Mouse (Mus musculus): ENCODE measurements around the gene Spata31d1d. TPM values are rescaled to one million over a fixed set of nuclear protein-coding genes. Genes with fewer than 3 reads are reported as not detected.
"Not testable (repeated sequence)": the region's sequence is repeated elsewhere in the genome, so short reads cannot be mapped to it uniquely, and the experiment has no call there.

Gene Spata31d1d
- polyA plus RNA-seq, 1 experiment from 2014 or later, result not detected

GRCm38 (mm10) chr13:59718857-59719440 lies 12.6 kb downstream of the Spata31d1d start:
- H3K27ac ChIP-seq (ENCODE audit: low read length), result peak overlapping the region; percentile 23; the same call in 1 of the 2 replicates
- ATAC-seq (replicated peaks; ENCODE audit: extremely low read depth, insufficient read depth, low FRiP score), result peak; percentile 49
- H3K27me3 ChIP-seq (ENCODE audit: control insufficient read depth, insufficient read depth, low read length); H3K9me3 ChIP-seq (replicated peaks; ENCODE audit: control insufficient read depth, low read length); H3K4me1 ChIP-seq (ENCODE audit: control insufficient read depth, insufficient read depth, low read length); H3K4me3 ChIP-seq (ENCODE audit: low read length); H3K4me2 ChIP-seq (ENCODE audit: low read depth, low read length); H3K9ac ChIP-seq (ENCODE audit: low read length); H3K36me3 ChIP-seq (ENCODE audit: control insufficient read depth, insufficient read depth): not testable (repeated sequence)
- WGBS, result 33% methylated on average over 6 of the region's 6 CpGs

GRCm38 (mm10) chr13:59713710-59714109 lies 17.8 kb downstream of the Spata31d1d start:
- WGBS, result 35% methylated on average over 3 of the region's 3 CpGs

GRCm38 (mm10) chr13:59711984-59712383 lies 19.6 kb downstream of the Spata31d1d start, which contains the start of gene Spata31d1b:
TSS of gene Spata31d1b (plus strand) at chr13:59712284.
- WGBS, result 63% methylated on average over 3 of the region's 3 CpGs
- not testable (repeated sequence) for ATAC-seq (replicated peaks; ENCODE audit: extremely low read depth, insufficient read depth, low FRiP score); H3K9ac ChIP-seq (ENCODE audit: low read length); H3K9me3 ChIP-seq (replicated peaks; ENCODE audit: control insufficient read depth, low read length); H3K27me3 ChIP-seq (ENCODE audit: control insufficient read depth, insufficient read depth, low read length); H3K4me3 ChIP-seq (ENCODE audit: low read length); H3K4me2 ChIP-seq (ENCODE audit: low read depth, low read length); H3K27ac ChIP-seq (ENCODE audit: low read length); H3K4me1 ChIP-seq (ENCODE audit: control insufficient read depth, insufficient read depth, low read length); H3K36me3 ChIP-seq (ENCODE audit: control insufficient read depth, insufficient read depth)

More at GRCm38 (mm10) chr13:59713710-59714109, 17.8 kb downstream of the Spata31d1d start:
- H3K9ac ChIP-seq (ENCODE audit: low read length), result no peak overlapping the region
- no peaks in the 10 kb centered on the region for H3K36me3 ChIP-seq (ENCODE audit: control insufficient read depth, insufficient read depth)
- H3K4me1 ChIP-seq (ENCODE audit: control insufficient read depth, insufficient read depth, low read length), result no peaks in the 10 kb centered on the region
- ATAC-seq (replicated peaks; ENCODE audit: extremely low read depth, insufficient read depth, low FRiP score), result no peak
- H3K27ac ChIP-seq (ENCODE audit: low read length), result no peak overlapping the region
- H3K4me3 ChIP-seq (ENCODE audit: low read length), result no peak overlapping the region
- no peaks in the 10 kb centered on the region for H3K9me3 ChIP-seq (replicated peaks; ENCODE audit: control insufficient read depth, low read length)
- H3K27me3 ChIP-seq (ENCODE audit: control insufficient read depth, insufficient read depth, low read length), result 0 out of 2 replicates have a peak, but pooled peaks cover 3% of the 10 kb centered on the region
- H3K4me2 ChIP-seq (ENCODE audit: low read depth, low read length), result no peak overlapping the region

- Histone ChIP-seq H3K27ac (ENCODE audit: low read length) (no peak within 1 kb of the TSS), H3K4me2 (ENCODE audit: low read depth, low read length) (no peak within 1 kb of the TSS), H3K36me3 (ENCODE audit: control insufficient read depth, insufficient read depth) (no peaks in the 10 kb centered on the region), H3K27me3 (ENCODE audit: control insufficient read depth, insufficient read depth, low read length) (0 out of 2 replicates have a peak, but pooled peaks cover 3% of the 10 kb centered on the region), H3K4me1 (ENCODE audit: control insufficient read depth, insufficient read depth, low read length) (no peaks in the 10 kb centered on the region), H3K9ac (ENCODE audit: low read length) (no peak within 1 kb of the TSS), H3K4me3 (ENCODE audit: low read length) (no peak within 1 kb of the TSS), H3K9me3 (replicated peaks; ENCODE audit: control insufficient read depth, low read length) (no peaks in the 10 kb centered on the region)
- ATAC-seq (replicated peaks; ENCODE audit: extremely low read depth, insufficient read depth, low FRiP score), result no peak
- 80% methylated on average over 15 of the region's 15 CpGs for WGBS
Observed at GRCm38 (mm10) chr13:59710230-59710629, 21.3 kb downstream of the Spata31d1d start, which contains the start of gene Spata31d1a. TSS of gene Spata31d1a (minus strand) at chr13:59710330.

GRCm38 (mm10) chr13:59704562-59704961 lies 27.0 kb downstream of the Spata31d1d start:
- Histone ChIP-seq H3K27ac (ENCODE audit: low read length) (no peak overlapping the region), H3K4me1 (ENCODE audit: control insufficient read depth, insufficient read depth, low read length) (no peaks in the 10 kb centered on the region), H3K4me2 (ENCODE audit: low read depth, low read length) (no peak overlapping the region), H3K9me3 (replicated peaks; ENCODE audit: control insufficient read depth, low read length) (no peaks in the 10 kb centered on the region), H3K4me3 (ENCODE audit: low read length) (no peak overlapping the region), H3K27me3 (ENCODE audit: control insufficient read depth, insufficient read depth, low read length) (0 out of 2 replicates have a peak, but pooled peaks cover 3% of the 10 kb centered on the region), H3K36me3 (ENCODE audit: control insufficient read depth, insufficient read depth) (no peaks in the 10 kb centered on the region), H3K9ac (ENCODE audit: low read length) (no peak overlapping the region)
- 18% methylated on average over 12 of the region's 12 CpGs for WGBS
- ATAC-seq (replicated peaks; ENCODE audit: extremely low read depth, insufficient read depth, low FRiP score), result peak; percentile 69

- H3K9ac ChIP-seq (ENCODE audit: low read length), result no peak overlapping the region
- no peaks in the 10 kb centered on the region for H3K36me3 ChIP-seq (ENCODE audit: control insufficient read depth, insufficient read depth)
- H3K27me3 ChIP-seq (ENCODE audit: control insufficient read depth, insufficient read depth, low read length), result 0 out of 2 replicates have a peak, but pooled peaks cover 3% of the 10 kb centered on the region
- ATAC-seq (replicated peaks; ENCODE audit: extremely low read depth, insufficient read depth, low FRiP score), result no peak
- no peak overlapping the region for H3K27ac ChIP-seq (ENCODE audit: low read length)
- no peaks in the 10 kb centered on the region for H3K9me3 ChIP-seq (replicated peaks; ENCODE audit: control insufficient read depth, low read length)
- 71% methylated on average over 12 of the region's 12 CpGs for WGBS
- H3K4me3 ChIP-seq (ENCODE audit: low read length), result no peak overlapping the region
- no peaks in the 10 kb centered on the region for H3K4me1 ChIP-seq (ENCODE audit: control insufficient read depth, insufficient read depth, low read length)
- no peak overlapping the region for H3K4me2 ChIP-seq (ENCODE audit: low read depth, low read length)
Observed at GRCm38 (mm10) chr13:59703514-59703913, 28.0 kb downstream of the Spata31d1d start.

GRCm38 (mm10) chr13:59700137-59700536 lies 31.4 kb downstream of the Spata31d1d start:
- not testable (repeated sequence) for H3K9me3 ChIP-seq (replicated peaks; ENCODE audit: control insufficient read depth, low read length); H3K4me1 ChIP-seq (ENCODE audit: control insufficient read depth, insufficient read depth, low read length); H3K36me3 ChIP-seq (ENCODE audit: control insufficient read depth, insufficient read depth); H3K9ac ChIP-seq (ENCODE audit: low read length); H3K27me3 ChIP-seq (ENCODE audit: control insufficient read depth, insufficient read depth, low read length); ATAC-seq (replicated peaks; ENCODE audit: extremely low read depth, insufficient read depth, low FRiP score); H3K27ac ChIP-seq (ENCODE audit: low read length); H3K4me2 ChIP-seq (ENCODE audit: low read depth, low read length); H3K4me3 ChIP-seq (ENCODE audit: low read length)
- 64% methylated on average over 1 of the region's 1 CpGs for WGBS

GRCm38 (mm10) chr13:59699131-59699530 lies 32.4 kb downstream of the Spata31d1d start:
- Histone ChIP-seq H3K27ac (ENCODE audit: low read length) (no peak overlapping the region), H3K9me3 (replicated peaks; ENCODE audit: control insufficient read depth, low read length) (no peaks in the 10 kb centered on the region), H3K9ac (ENCODE audit: low read length) (no peak overlapping the region), H3K27me3 (ENCODE audit: control insufficient read depth, insufficient read depth, low read length) (0 out of 2 replicates have a peak, but pooled peaks cover 3% of the 10 kb centered on the region), H3K4me2 (ENCODE audit: low read depth, low read length) (no peak overlapping the region), H3K36me3 (ENCODE audit: control insufficient read depth, insufficient read depth) (no peaks in the 10 kb centered on the region), H3K4me3 (ENCODE audit: low read length) (no peak overlapping the region), H3K4me1 (ENCODE audit: control insufficient read depth, insufficient read depth, low read length) (no peaks in the 10 kb centered on the region)
- ATAC-seq (replicated peaks; ENCODE audit: extremely low read depth, insufficient read depth, low FRiP score), result no peak
- WGBS, result 88% methylated on average over 8 of the region's 8 CpGs

GRCm38 (mm10) chr13:59695781-59696180 lies 35.8 kb downstream of the Spata31d1d start:
- Histone ChIP-seq H3K27ac (ENCODE audit: low read length) (no peak overlapping the region), H3K36me3 (ENCODE audit: control insufficient read depth, insufficient read depth) (no peaks in the 10 kb centered on the region), H3K27me3 (ENCODE audit: control insufficient read depth, insufficient read depth, low read length) (no peaks in the 10 kb centered on the region), H3K4me2 (ENCODE audit: low read depth, low read length) (no peak overlapping the region), H3K9me3 (replicated peaks; ENCODE audit: control insufficient read depth, low read length) (no peaks in the 10 kb centered on the region), H3K4me1 (ENCODE audit: control insufficient read depth, insufficient read depth, low read length) (no peaks in the 10 kb centered on the region), H3K9ac (ENCODE audit: low read length) (no peak overlapping the region), H3K4me3 (ENCODE audit: low read length) (no peak overlapping the region)
- WGBS, result 76% methylated on average over 7 of the region's 7 CpGs
- no peak for ATAC-seq (replicated peaks; ENCODE audit: extremely low read depth, insufficient read depth, low FRiP score)
